Mouse (Mus musculus) ES-E14 (cell line): ENCODE data around the gene Qrfp.

ENCODE experiments used
- CHD2 ChIP-seq: IDR thresholded peaks from 2 replicates; pipeline ENCODE4 v1.6.1; 2014; ENCODE audit warnings: mild to moderate bottlenecking, low read depth, low read length, inconsistent platforms
- HCFC1 ChIP-seq: IDR thresholded peaks from 2 replicates; pipeline ENCODE4 v1.6.1; 2012; ENCODE audit warnings: low read length, inconsistent platforms, borderline replicate concordance; ENCODE audit not compliant: insufficient read depth
- MAFK ChIP-seq: IDR thresholded peaks from 2 replicates; pipeline ENCODE4 v1.6.1; 2014; ENCODE audit warnings: mild to moderate bottlenecking, low read depth, low read length, inconsistent platforms; ENCODE audit not compliant: insufficient read depth
- ZC3H11A ChIP-seq: IDR thresholded peaks from 2 replicates; pipeline ENCODE4 v1.6.1; 2012; ENCODE audit warnings: low read depth, mild to moderate bottlenecking, inconsistent platforms, low read length, borderline replicate concordance
- ZNF384 ChIP-seq: IDR thresholded peaks from 2 replicates; pipeline ENCODE4 v1.6.1; 2012; ENCODE audit warnings: low read depth, low read length, inconsistent platforms

DNA sequence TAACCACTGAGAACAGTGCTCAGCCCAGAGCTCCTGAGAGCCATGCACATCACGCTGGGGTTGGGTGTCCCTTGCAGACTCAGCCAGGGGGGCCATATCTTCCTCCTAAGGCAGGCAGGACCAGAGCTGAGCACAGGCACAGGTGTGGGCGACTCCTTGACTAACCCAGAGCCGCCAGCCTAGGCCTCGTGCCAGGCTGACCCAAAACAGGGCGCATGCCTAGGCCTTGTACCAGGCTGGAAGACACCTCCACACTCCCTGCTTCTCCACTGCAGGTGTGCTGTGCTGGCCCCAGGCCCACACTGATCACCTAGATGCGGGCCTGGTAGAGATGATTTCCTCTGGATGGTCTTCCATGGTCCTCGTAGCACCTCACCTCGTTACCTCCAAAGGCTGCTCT lies 7.6 kb downstream of the Qrfp start:
- no peak for TF ChIP-seq ZNF384
- TF ChIP-seq MAFK, result no peak
- TF ChIP-seq HCFC1, result no peak
- TF ChIP-seq CHD2, result no peak
- no peak for TF ChIP-seq ZC3H11A
